Mouse (Mus musculus): Measurements from ENCODE around the gene Stmnd1. TPM values are rescaled to one million over a fixed set of nuclear protein-coding genes. Genes with fewer than 3 reads are reported as not detected.
"Not testable (repeated sequence)": the region's sequence is repeated elsewhere in the genome, so short reads cannot be mapped to it uniquely, and the experiment has no call there.

Stmnd1 gene
- polyA plus RNA-seq (2016; fragmentation: Nextera tagmentation; extraction: Ambion mirVana): 0.18 and 0.33 TPM in 2 replicates

- Histone ChIP-seq H3K9me3 (replicated peaks) (no peaks in the 10 kb centered on the region), H3K36me3 (no peaks in the 10 kb centered on the region), H3K4me2 (peak within 1 kb of the TSS; percentile 71), H3K27me3 (replicated peaks) (no peaks in the 10 kb centered on the region), H3K9ac (no peak within 1 kb of the TSS), H3K4me3 (peak within 1 kb of the TSS; percentile 38), H3K27ac (ENCODE audit: poor library complexity, severe bottlenecking) (0 out of 2 replicates have a peak within 1 kb of the TSS, but pooled peaks have one; percentile 32), H3K4me1 (replicated peaks) (peaks cover 23% of the 10 kb centered on the region)
- 5% methylated on average over 8 of the region's 8 CpGs for WGBS
- ATAC-seq (ENCODE audit: insufficient number of reproducible peaks, low FRiP score): no peak; the same call in 1 of the 2 replicates
These were observed at the start of gene Stmnd1 for GRCm38 (mm10) chr13:46273453-46274110. Gene Stmnd1, plus strand, starts transcription at chr13:46273721.

- no peak for ATAC-seq (ENCODE audit: insufficient number of reproducible peaks, low FRiP score)
- H3K4me3 ChIP-seq: no peak overlapping the region
- no peak overlapping the region for H3K4me2 ChIP-seq
- 34% methylated on average over 2 of the region's 2 CpGs for WGBS
- no peak overlapping the region for H3K27ac ChIP-seq (ENCODE audit: poor library complexity, severe bottlenecking)
- no peaks in the 10 kb centered on the region for H3K27me3 ChIP-seq (replicated peaks)
- H3K9ac ChIP-seq: no peak overlapping the region
- H3K9me3 ChIP-seq (replicated peaks): no peaks in the 10 kb centered on the region
- no peaks in the 10 kb centered on the region for H3K36me3 ChIP-seq
- peaks cover 9% of the 10 kb centered on the region for H3K4me1 ChIP-seq (replicated peaks)
These were observed 46.6 kb upstream of the Stmnd1 start for GRCm38 (mm10) chr13:46226956-46227355.

- no peak for ATAC-seq (ENCODE audit: insufficient number of reproducible peaks, low FRiP score)
- Histone ChIP-seq H3K36me3 (no peaks in the 10 kb centered on the region), H3K9me3 (replicated peaks) (no peaks in the 10 kb centered on the region), H3K4me1 (replicated peaks) (peaks cover 9% of the 10 kb centered on the region), H3K4me2 (no peak overlapping the region), H3K9ac (no peak overlapping the region), H3K27me3 (replicated peaks) (no peaks in the 10 kb centered on the region), H3K4me3 (no peak overlapping the region), H3K27ac (ENCODE audit: poor library complexity, severe bottlenecking) (no peak overlapping the region)
- WGBS: 85% methylated on average over 4 of the region's 4 CpGs
These were observed 46.0 kb upstream of the Stmnd1 start for GRCm38 (mm10) chr13:46227486-46227885.

DNA sequence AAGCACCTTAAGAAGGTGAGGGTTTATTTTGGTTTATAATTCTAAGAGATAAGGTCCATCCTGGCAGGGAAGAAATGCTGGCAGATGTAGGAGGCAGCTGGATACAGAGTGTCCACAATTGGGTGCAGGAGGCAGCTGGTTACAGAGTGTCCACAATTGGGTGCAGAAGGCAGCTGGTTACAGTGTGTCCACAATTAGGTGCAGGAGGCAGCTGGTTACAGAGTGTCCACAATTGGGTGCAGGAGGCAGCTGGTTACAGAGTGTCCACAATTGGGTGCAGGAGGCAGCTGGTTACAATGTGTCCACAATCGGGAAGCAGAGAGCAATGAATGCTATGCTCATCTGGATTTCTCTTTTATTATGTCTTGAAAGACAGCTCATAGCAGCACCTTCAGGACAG lies 44.8 kb upstream of the Stmnd1 start:
- not testable (repeated sequence) for H3K4me1 ChIP-seq (replicated peaks); H3K9ac ChIP-seq; H3K36me3 ChIP-seq; H3K4me3 ChIP-seq; H3K27ac ChIP-seq (ENCODE audit: poor library complexity, severe bottlenecking); ATAC-seq (ENCODE audit: insufficient number of reproducible peaks, low FRiP score); H3K9me3 ChIP-seq (replicated peaks); H3K4me2 ChIP-seq; H3K27me3 ChIP-seq (replicated peaks)
- 88% methylated on average over 1 of the region's 1 CpGs for WGBS

- WGBS: 63% methylated on average over 5 of the region's 5 CpGs
- H3K36me3 ChIP-seq: no peaks in the 10 kb centered on the region
- no peaks in the 10 kb centered on the region for H3K27me3 ChIP-seq (replicated peaks)
- no peaks in the 10 kb centered on the region for H3K9me3 ChIP-seq (replicated peaks)
- H3K9ac ChIP-seq: no peak overlapping the region
- peaks cover 9% of the 10 kb centered on the region for H3K4me1 ChIP-seq (replicated peaks)
- no peak for ATAC-seq (ENCODE audit: insufficient number of reproducible peaks, low FRiP score)
- no peak overlapping the region for H3K4me3 ChIP-seq
- no peak overlapping the region for H3K4me2 ChIP-seq
- no peak overlapping the region for H3K27ac ChIP-seq (ENCODE audit: poor library complexity, severe bottlenecking)
These were observed 41.9 kb upstream of the Stmnd1 start for GRCm38 (mm10) chr13:46231514-46232085.

GRCm38 (mm10) chr13:46237723-46238349 lies 35.7 kb upstream of the Stmnd1 start:
- 71% methylated on average over 7 of the region's 7 CpGs for WGBS

DNA sequence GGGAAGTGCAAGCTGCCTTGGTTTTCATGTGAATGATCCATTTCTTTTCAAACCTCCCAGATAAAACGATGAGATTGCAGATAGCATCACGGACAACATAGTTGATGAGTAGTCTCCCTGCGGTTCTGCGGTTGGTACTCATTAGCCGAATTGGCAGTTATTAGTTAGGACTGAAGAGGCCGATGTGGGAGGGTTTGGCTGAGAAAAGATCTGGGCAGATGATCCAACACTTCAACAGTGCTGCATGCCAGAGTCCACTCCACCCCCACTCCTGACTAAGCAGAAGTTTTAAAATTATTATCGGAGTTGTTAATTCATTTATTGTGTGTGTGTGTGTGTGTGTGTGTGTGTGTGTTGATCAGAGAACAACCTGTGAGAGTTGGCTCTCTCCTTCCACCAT lies 34.7 kb upstream of the Stmnd1 start:
- no peak overlapping the region for H3K4me3 ChIP-seq
- no peak overlapping the region for H3K9ac ChIP-seq
- 79% methylated on average over 7 of the region's 7 CpGs for WGBS
- H3K27ac ChIP-seq (ENCODE audit: poor library complexity, severe bottlenecking): no peak overlapping the region
- no peaks in the 10 kb centered on the region for H3K36me3 ChIP-seq
- H3K27me3 ChIP-seq (replicated peaks): no peaks in the 10 kb centered on the region
- no peaks in the 10 kb centered on the region for H3K9me3 ChIP-seq (replicated peaks)
- ATAC-seq (ENCODE audit: insufficient number of reproducible peaks, low FRiP score): no peak
- no peaks in the 10 kb centered on the region for H3K4me1 ChIP-seq (replicated peaks)
- H3K4me2 ChIP-seq: no peak overlapping the region

More at GRCm38 (mm10) chr13:46237723-46238349, 35.7 kb upstream of the Stmnd1 start:
- Histone ChIP-seq H3K9me3 (replicated peaks) (no peaks in the 10 kb centered on the region), H3K4me2 (no peak overlapping the region), H3K9ac (no peak overlapping the region), H3K27ac (ENCODE audit: poor library complexity, severe bottlenecking) (no peak overlapping the region), H3K27me3 (replicated peaks) (no peaks in the 10 kb centered on the region), H3K4me1 (replicated peaks) (no peaks in the 10 kb centered on the region), H3K36me3 (no peaks in the 10 kb centered on the region), H3K4me3 (no peak overlapping the region)
- no peak for ATAC-seq (ENCODE audit: insufficient number of reproducible peaks, low FRiP score)

- Histone ChIP-seq H3K9ac (no peak overlapping the region), H3K27me3 (replicated peaks) (no peaks in the 10 kb centered on the region), H3K4me2 (no peak overlapping the region), H3K9me3 (replicated peaks) (no peaks in the 10 kb centered on the region), H3K4me1 (replicated peaks) (no peaks in the 10 kb centered on the region), H3K36me3 (no peaks in the 10 kb centered on the region), H3K4me3 (no peak overlapping the region), H3K27ac (ENCODE audit: poor library complexity, severe bottlenecking) (no peak overlapping the region)
- ATAC-seq (ENCODE audit: insufficient number of reproducible peaks, low FRiP score): no peak
- 73% methylated on average over 9 of the region's 9 CpGs for WGBS
These were observed 31.9 kb upstream of the Stmnd1 start for GRCm38 (mm10) chr13:46241391-46242188.

GRCm38 (mm10) chr13:46253753-46254152 lies 19.8 kb upstream of the Stmnd1 start:
- H3K4me3 ChIP-seq: no peak overlapping the region
- no peak overlapping the region for H3K27ac ChIP-seq (ENCODE audit: poor library complexity, severe bottlenecking)
- WGBS: 48% methylated on average over 3 of the region's 3 CpGs
- ATAC-seq (ENCODE audit: insufficient number of reproducible peaks, low FRiP score): no peak
- no peak overlapping the region for H3K9ac ChIP-seq
- peaks cover 16% of the 10 kb centered on the region for H3K4me1 ChIP-seq (replicated peaks)
- H3K4me2 ChIP-seq: no peak overlapping the region
- no peaks in the 10 kb centered on the region for H3K36me3 ChIP-seq
- no peaks in the 10 kb centered on the region for H3K27me3 ChIP-seq (replicated peaks)
- H3K9me3 ChIP-seq (replicated peaks): no peaks in the 10 kb centered on the region

GRCm38 (mm10) chr13:46254171-46254570 lies 19.4 kb upstream of the Stmnd1 start:
- H3K4me1 ChIP-seq (replicated peaks): peaks cover 16% of the 10 kb centered on the region
- no peak overlapping the region for H3K9ac ChIP-seq
- WGBS: 84% methylated on average over 5 of the region's 5 CpGs
- no peaks in the 10 kb centered on the region for H3K27me3 ChIP-seq (replicated peaks)
- no peak for ATAC-seq (ENCODE audit: insufficient number of reproducible peaks, low FRiP score)
- no peaks in the 10 kb centered on the region for H3K36me3 ChIP-seq
- H3K4me3 ChIP-seq: no peak overlapping the region
- H3K4me2 ChIP-seq: no peak overlapping the region
- no peaks in the 10 kb centered on the region for H3K9me3 ChIP-seq (replicated peaks)
- no peak overlapping the region for H3K27ac ChIP-seq (ENCODE audit: poor library complexity, severe bottlenecking)

GRCm38 (mm10) chr13:46255616-46256015 lies 17.9 kb upstream of the Stmnd1 start:
- no peak overlapping the region for H3K27ac ChIP-seq (ENCODE audit: poor library complexity, severe bottlenecking)
- ATAC-seq (ENCODE audit: insufficient number of reproducible peaks, low FRiP score): no peak
- peaks cover 16% of the 10 kb centered on the region for H3K4me1 ChIP-seq (replicated peaks)

More at GRCm38 (mm10) chr13:46255616-46256015, 17.9 kb upstream of the Stmnd1 start:
- 45% methylated on average over 6 of the region's 6 CpGs for WGBS
- Histone ChIP-seq H3K4me3 (no peak overlapping the region), H3K9me3 (replicated peaks) (no peaks in the 10 kb centered on the region), H3K4me2 (no peak overlapping the region), H3K36me3 (no peaks in the 10 kb centered on the region), H3K27me3 (replicated peaks) (no peaks in the 10 kb centered on the region), H3K9ac (no peak overlapping the region)
